Mouse (Mus musculus): Measurements from ENCODE around the gene Dapp1. TPM values are rescaled to one million over a fixed set of nuclear protein-coding genes. Genes with fewer than 3 reads are reported as not detected.
"Not testable (repeated sequence)": the region's sequence is repeated elsewhere in the genome, so short reads cannot be mapped to it uniquely, and the experiment has no call there.

Gene Dapp1
- total RNA-seq, 2 experiments from 2014 or later = 7.6 to 7.8 TPM

DNA sequence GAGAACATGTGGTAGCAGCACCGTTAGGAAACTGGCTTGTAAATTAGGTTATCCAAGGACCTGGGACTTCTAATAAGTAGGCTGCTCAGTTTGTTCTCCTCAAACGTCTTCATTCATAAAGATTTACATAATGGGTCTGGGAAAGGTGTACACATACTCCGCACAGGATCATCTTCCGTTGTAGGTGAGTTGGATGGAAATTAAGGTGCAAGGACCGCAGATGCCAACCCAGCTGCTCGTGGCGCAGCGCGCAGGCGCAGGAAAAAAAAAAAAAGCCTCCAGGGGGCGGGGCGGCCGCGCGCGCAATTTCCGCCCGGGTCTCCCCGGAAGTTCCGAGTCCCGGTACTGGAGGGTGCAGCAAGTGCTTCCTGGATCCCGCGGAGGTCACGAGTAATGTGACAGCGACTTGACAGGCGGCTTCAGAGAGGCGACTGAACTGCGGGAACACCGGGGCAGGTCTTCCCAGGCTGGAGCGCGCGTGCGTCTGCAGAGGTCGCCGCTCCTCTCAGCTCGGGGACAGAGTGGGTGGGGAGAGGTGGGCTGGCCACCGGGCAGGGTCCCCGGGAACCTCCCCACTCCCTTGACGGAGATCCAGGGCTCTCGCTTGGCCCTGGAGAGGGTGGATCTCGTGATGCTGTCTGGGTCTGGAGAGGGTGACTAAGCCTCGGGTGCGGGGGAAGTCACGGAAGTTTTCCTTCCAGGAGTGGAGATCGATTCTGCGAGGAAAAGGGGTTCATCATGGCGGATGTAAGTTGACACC, 63.0 kb downstream of the Dapp1 start, which contains the start of gene Lamtor3:
Lamtor3 (plus strand) TSS at position 335 of the 760 bp plus-strand sequence.
- peak; percentile 92 for DNase-seq

GRCm38 (mm10) chr3:137917694-137918171, 63.6 kb downstream of the Dapp1 start:
- no peak for DNase-seq

- not testable (repeated sequence) for DNase-seq
Observed at GRCm38 (mm10) chr3:137914567-137914966, 66.8 kb downstream of the Dapp1 start.

DNA sequence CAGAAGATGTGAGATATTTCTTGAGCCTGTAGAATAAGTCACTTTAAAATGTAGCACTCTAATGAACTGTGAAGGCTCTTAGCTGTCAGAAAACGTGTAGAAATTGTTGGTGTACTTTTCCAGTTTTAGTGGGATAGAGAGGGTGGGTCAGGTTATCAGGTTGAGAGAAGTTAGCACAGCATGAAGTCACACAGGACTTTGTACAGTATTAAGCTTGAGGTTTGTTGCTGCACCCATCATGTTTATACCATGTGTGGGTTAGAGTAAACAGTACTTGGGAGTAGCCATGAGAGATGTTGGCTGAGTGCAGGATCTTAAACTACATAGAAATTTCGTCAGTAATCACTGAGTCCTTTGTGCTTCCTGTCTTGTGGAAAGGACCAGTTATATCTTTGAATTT, 68.3 kb downstream of the Dapp1 start:
- DNase-seq = no peak

DNA sequence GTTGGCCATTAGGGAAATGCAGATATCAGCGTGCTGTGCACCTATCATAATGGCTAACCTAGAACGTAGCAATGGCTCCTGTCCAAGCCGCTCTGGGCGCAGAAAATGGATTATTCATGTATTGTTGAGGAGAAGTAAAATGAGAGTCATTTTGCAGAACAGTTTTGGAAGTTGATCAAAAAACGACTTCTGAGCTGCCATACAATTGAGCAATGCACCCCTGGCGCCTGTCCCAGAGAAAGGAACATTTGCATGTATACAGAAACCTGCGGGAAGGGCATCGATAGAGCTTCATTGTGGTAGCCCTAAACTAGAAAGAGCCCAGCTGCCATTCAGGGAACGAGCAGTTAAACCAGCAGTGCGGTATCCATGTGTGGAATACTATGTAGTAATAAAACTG, 81.2 kb downstream of the Dapp1 start:
- DNase-seq = no peak

GRCm38 (mm10) chr3:137897685-137898084, 83.7 kb downstream of the Dapp1 start:
- DNase-seq = no peak

DNA sequence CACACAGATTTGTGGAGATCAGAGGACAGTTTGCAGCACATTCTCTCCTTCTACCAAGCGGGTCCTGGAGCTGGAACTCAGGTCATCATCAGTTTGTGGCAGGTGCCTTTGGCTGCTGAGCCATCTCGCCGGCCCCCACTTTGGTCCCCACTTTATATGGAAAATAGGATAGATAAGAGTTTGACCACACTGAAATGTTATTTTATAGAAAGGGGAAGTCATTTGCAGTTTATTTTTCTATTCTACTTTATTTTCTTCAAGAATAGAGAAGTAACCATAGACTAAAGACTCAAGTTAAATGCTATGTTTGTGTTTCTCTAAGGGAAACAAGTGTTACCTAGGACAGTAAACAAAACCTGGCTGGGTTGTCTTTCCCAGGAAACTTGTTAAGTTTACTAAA, 84.5 kb downstream of the Dapp1 start:
- DNase-seq = no peak

GRCm38 (mm10) chr3:137896386-137896785, 85.0 kb downstream of the Dapp1 start:
- DNase-seq = no peak

GRCm38 (mm10) chr3:137895196-137895595, 86.1 kb downstream of the Dapp1 start:
- no peak for DNase-seq

DNA sequence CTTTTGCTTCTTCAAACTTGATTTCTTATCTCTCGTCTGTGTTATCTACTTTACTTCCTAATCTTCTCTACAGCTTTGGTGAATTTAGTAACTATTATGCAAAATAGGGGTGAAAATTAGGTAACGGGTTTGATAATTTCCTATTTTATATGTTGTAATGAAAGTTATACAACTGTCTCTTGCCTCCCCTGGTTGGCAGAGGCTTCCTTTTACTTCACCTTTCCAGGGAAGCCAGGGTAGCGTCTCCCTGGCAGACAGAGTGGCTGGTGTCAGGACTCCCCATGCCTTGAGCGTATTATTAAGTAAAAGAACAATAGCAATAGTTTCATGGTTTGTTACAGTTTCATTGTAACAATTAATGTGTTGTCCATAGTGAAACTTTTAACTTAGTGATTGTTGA, 87.6 kb downstream of the Dapp1 start:
- no peak for DNase-seq

DNA sequence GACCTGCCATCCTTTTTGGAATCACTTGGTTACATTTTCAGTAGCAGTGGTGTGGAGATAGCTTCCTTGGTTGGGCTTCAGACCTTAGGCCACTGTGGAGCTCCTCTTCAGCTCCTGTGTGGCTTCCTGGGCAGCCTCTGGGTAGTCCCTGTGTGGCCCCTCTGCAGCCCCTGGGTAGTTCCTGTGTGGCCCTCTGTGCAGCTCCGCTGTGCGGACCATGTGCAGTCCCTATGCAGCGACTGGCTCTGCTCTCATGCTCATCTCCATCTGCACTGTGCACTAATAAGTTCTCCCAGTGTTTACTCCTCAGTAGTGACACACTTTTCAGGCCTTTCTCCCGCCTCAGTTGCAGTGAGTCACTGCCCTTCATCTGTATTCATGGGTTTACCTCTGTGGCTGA, 89.2 kb downstream of the Dapp1 start:
- DNase-seq = no peak

DNA sequence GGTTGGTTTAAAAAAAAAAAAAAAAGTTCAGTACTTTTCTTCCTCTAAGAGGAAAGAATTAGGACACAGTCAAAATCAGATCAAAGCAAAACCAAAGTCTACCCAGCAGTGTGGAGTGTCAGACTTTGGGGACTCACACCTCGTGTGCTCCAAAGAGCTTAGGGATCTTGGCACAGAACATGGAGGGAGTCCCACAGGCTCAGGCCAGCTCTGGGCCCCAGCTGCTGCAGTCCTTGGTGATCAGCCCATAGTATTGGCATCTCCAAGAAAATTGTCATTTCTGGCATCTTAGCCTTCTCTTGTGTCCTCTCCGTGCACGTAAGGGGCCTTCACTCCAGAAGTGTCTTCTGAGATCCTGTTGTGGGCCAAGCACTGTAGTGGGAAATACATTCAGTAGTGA, 90.3 kb downstream of the Dapp1 start:
- DNase-seq = no peak

GRCm38 (mm10) chr3:137887961-137888360, 93.4 kb downstream of the Dapp1 start:
- DNase-seq = no peak

GRCm38 (mm10) chr3:137881093-137881492, 100.3 kb downstream of the Dapp1 start:
- no peak for DNase-seq

Other genes with a start within 250 kb of the Dapp1 start
- gene H2afz, start 117.1 kb downstream of the Dapp1 start, total RNA-seq (2021) = 100 to 1,000 TPM; 306 to 315 TPM
- gene Dnajb14, start 113.9 kb downstream of the Dapp1 start, total RNA-seq (2021) = 10 to 100 TPM; 10.6 to 11.8 TPM
- 10 to 100 TPM; 74.1 to 79.4 TPM for gene Lamtor3, start 63.0 kb downstream of the Dapp1 start, total RNA-seq (2021)
- 10 to 100 TPM; 56.0 to 60.4 TPM for gene 1110002E22Rik, start 83.5 kb upstream of the Dapp1 start, total RNA-seq (2021)
- 1 to 10 TPM in 1 of 2 experiments, under 1 TPM in 1; 0.48 to 1.0 TPM for gene Gm5105, start 85.8 kb upstream of the Dapp1 start, total RNA-seq (2021)
- gene Trmt10a, start 161.9 kb upstream of the Dapp1 start, total RNA-seq (2021) = 1 to 10 TPM; 4.4 to 6.1 TPM
- gene Mttp, start 163.4 kb upstream of the Dapp1 start, total RNA-seq (2021) = 1 to 10 TPM; 8.9 to 9.9 TPM
- not detected for gene 4930579F01Rik, start 212.3 kb upstream of the Dapp1 start, total RNA-seq (2021)
- not detected for gene Adh7, start 236.2 kb upstream of the Dapp1 start, total RNA-seq (2021)